ENCODE assay signal across 8 mouse cellular contexts in the genomic region with DNA sequence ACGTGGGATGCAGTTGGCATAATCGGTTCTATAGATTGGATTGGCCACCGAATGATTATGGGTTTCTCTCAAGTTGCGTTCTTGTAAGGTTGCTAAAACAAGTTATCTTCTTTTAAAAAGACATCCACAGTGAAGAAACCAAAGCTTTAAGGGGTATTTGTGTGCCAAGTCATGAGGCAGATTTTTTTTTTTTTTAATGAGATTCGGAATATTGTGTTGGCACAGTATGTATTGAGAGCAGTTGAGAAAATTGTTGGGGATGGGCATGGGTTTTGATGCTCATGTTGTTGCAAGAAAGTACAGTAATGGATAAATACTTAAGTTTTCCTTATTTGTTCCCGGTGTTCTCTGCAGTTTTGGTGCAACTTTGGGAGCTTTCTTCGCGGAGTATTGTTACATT. TPM values are rescaled to one million over a fixed set of nuclear protein-coding genes. Genes with fewer than 3 reads are reported as not detected.
DNase-seq lines count a peak whose midpoint lies in the region; ATAC-seq and TF ChIP-seq lines count a peak whose summit lies in the region.

No protein-coding gene starts in this region.

- peaks cover 4 to 21% of the 10 kb centered on the region in 2 experiments; a peak in 3 of 4 replicates for H3K4me1 ChIP-seq in heart, embryonic 14.5 days (ENCODE audit: control insufficient read depth in 2 of 2, insufficient read depth in 2 of 2, low read length in 2 of 2)
- peaks cover 11 to 17% of the 10 kb centered on the region in 2 experiments for H3K4me1 ChIP-seq in MEL (ENCODE audit: control insufficient read depth in 1 of 2, insufficient read depth in 2 of 2, low read length in 2 of 2)
- H3K4me1 ChIP-seq in hindbrain, embryonic 10.5 days (replicated peaks), result peaks cover 31% of the 10 kb centered on the region
- H3K4me1 ChIP-seq in midbrain, embryonic 11.5 days (ENCODE audit: control insufficient read depth, insufficient read depth, low read length), result peaks cover 14% of the 10 kb centered on the region

- no peaks in the 10 kb centered on the region for H3K27me3 ChIP-seq in heart, embryonic 14.5 days (ENCODE audit: control insufficient read depth, insufficient read depth, low read length)
- no peaks in the 10 kb centered on the region for H3K27me3 ChIP-seq in MEL (ENCODE audit: control insufficient read depth in 1 of 2, insufficient read depth in 2 of 2, low read length in 2 of 2)
- H3K27me3 ChIP-seq in hindbrain, embryonic 10.5 days (ENCODE audit: insufficient read depth, poor library complexity, severe bottlenecking), result no peaks in the 10 kb centered on the region
- no peaks in the 10 kb centered on the region for H3K27me3 ChIP-seq in midbrain, embryonic 11.5 days (ENCODE audit: control insufficient read depth, insufficient read depth, low read length)

- TF ChIP-seq RAD21 in MEL (IDR thresholded peaks at IDR 0.05; ENCODE audit: low read depth, low read length), result no peak

- no peak for DNase-seq in heart, adult 11 months
- no peak for DNase-seq in MEL (ENCODE audit: low read depth, low spot score)
- no peak for DNase-seq in hindbrain, embryonic 10.5 days (ENCODE audit: low spot score)
- DNase-seq in midbrain, embryonic 11.5 days (ENCODE audit: low spot score, missing footprints), result peak; percentile 83
- DNase-seq in urinary bladder, postnatal 10 days (ENCODE audit: low spot score), result no peak
- DNase-seq in gastrocnemius, adult 8-10 months (ENCODE audit: low spot score in 2 of 2), result no peak
- no peak for DNase-seq in thymus, adult 18-20 months

- TF ChIP-seq POLR2A in MEL (IDR thresholded peaks at IDR 0.05; ENCODE audit: control insufficient read depth in 1 of 2, insufficient read depth in 1 of 2, low read depth in 1 of 2, low read length in 2 of 2, poor library complexity in 1 of 2), result no peak

- TF ChIP-seq CTCF in MEL (IDR thresholded peaks at IDR 0.05 in 2 of 3, conservative IDR thresholded peaks at IDR 0.05 in 1 of 3; ENCODE audit: control insufficient read depth in 1 of 3, insufficient read depth in 1 of 3, low read depth in 2 of 3, low read length in 3 of 3, poor library complexity in 1 of 3, severe bottlenecking in 1 of 3), result no peak

- peak overlapping the region; percentile 72 for H3K4me2 ChIP-seq in heart, embryonic 14.5 days (ENCODE audit: low read length)
- H3K4me2 ChIP-seq in midbrain, embryonic 11.5 days, result peak overlapping the region; percentile 69

- no peaks in the 10 kb centered on the region for H3K9me3 ChIP-seq in heart, embryonic 14.5 days (ENCODE audit: control insufficient read depth, low read length)
- H3K9me3 ChIP-seq in MEL (replicated peaks; ENCODE audit: insufficient read depth, low read length), result no peaks in the 10 kb centered on the region
- H3K9me3 ChIP-seq in hindbrain, embryonic 10.5 days, result no peaks in the 10 kb centered on the region
- no peaks in the 10 kb centered on the region for H3K9me3 ChIP-seq in midbrain, embryonic 11.5 days (ENCODE audit: control insufficient read depth, low read length)

- no peak for TF ChIP-seq EP300 in MEL (IDR thresholded peaks at IDR 0.05; ENCODE audit: low read depth in 1 of 2, low read length in 2 of 2)

- no peaks in the 10 kb centered on the region for H3K36me3 ChIP-seq in heart, embryonic 14.5 days (ENCODE audit: control insufficient read depth, insufficient read depth, low read length)
- peaks cover 3 to 28% of the 10 kb centered on the region in 2 experiments; a peak in 3 of 4 replicates for H3K36me3 ChIP-seq in MEL (ENCODE audit: control insufficient read depth in 1 of 2, insufficient read depth in 2 of 2, low read length in 2 of 2)
- H3K36me3 ChIP-seq in hindbrain, embryonic 10.5 days, result 0 out of 2 replicates have a peak, but pooled peaks cover 4% of the 10 kb centered on the region
- no peaks in the 10 kb centered on the region for H3K36me3 ChIP-seq in midbrain, embryonic 11.5 days (ENCODE audit: control insufficient read depth, insufficient read depth, low read length)

- H3K4me3 ChIP-seq in heart, embryonic 14.5 days (ENCODE audit: control insufficient read depth in 1 of 2, insufficient read depth in 1 of 2, low read depth in 1 of 2, low read length in 2 of 2), result peak overlapping the region; percentile 84 to 99
- H3K4me3 ChIP-seq in MEL (ENCODE audit: control insufficient read depth in 1 of 2, insufficient read depth in 1 of 2, low read depth in 2 of 2, low read length in 2 of 2), result peak overlapping the region; percentile 88 to 98
- H3K4me3 ChIP-seq in hindbrain, embryonic 10.5 days, result peak overlapping the region; percentile 92
- peak overlapping the region; percentile 94 for H3K4me3 ChIP-seq in midbrain, embryonic 11.5 days (ENCODE audit: low read depth, low read length)

- WGBS in heart, embryonic 14.5 days, result 26% methylated on average over 8 of the region's 8 CpGs
- 35% methylated on average over 8 of the region's 8 CpGs for WGBS in hindbrain, embryonic 10.5 days
- WGBS in midbrain, embryonic 11.5 days, result 36% methylated on average over 8 of the region's 8 CpGs

- H3K79me2 ChIP-seq in MEL (ENCODE audit: control insufficient read depth, insufficient read depth, low read length, poor library complexity), result peaks cover 50% of the 10 kb centered on the region

- peak overlapping the region; percentile 97 for H3K9ac ChIP-seq in heart, embryonic 14.5 days (ENCODE audit: low read length)
- peak overlapping the region; percentile 87 for H3K9ac ChIP-seq in MEL (ENCODE audit: control insufficient read depth, low read depth, low read length, poor library complexity, severe bottlenecking)
- peak overlapping the region; percentile 91 for H3K9ac ChIP-seq in midbrain, embryonic 11.5 days (ENCODE audit: low read length)

- H3K27ac ChIP-seq in heart, embryonic 14.5 days (replicated peaks in 1 of 2; ENCODE audit: control insufficient read depth in 1 of 2, insufficient read depth in 1 of 2, low read depth in 2 of 2, low read length in 2 of 2), result peak overlapping the region; percentile 53 to 87; a peak in 1 of 4 replicates
- H3K27ac ChIP-seq in MEL (ENCODE audit: control insufficient read depth, low read depth, low read length), result peak overlapping the region; percentile 36; the same call in 1 of the 2 replicates
- peak overlapping the region; percentile 86; the same call in 1 of the 2 replicates for H3K27ac ChIP-seq in hindbrain, embryonic 10.5 days
- no peak overlapping the region for H3K27ac ChIP-seq in midbrain, embryonic 11.5 days (ENCODE audit: low read depth, low read length)

- no peak for ATAC-seq in heart, embryonic 14.5 days (ENCODE audit: insufficient number of reproducible peaks, insufficient read depth, low FRiP score, low read depth)
- ATAC-seq in midbrain, embryonic 11.5 days (ENCODE audit: low FRiP score), result no peak

TF ChIP-seq in MEL, 35 proteins besides CTCF, POLR2A, EP300 and RAD21:
- 0 out of 2 replicates have a peak, but pooled peaks have one; percentile 11 for TF ChIP-seq HCFC1 (IDR thresholded peaks at IDR 0.05; ENCODE audit: low read depth, low read length)
- no peak for TF ChIP-seq NRF1 (IDR thresholded peaks at IDR 0.05; ENCODE audit: insufficient read depth, low read depth, low read length, poor library complexity, severe bottlenecking)
- 0 out of 2 replicates have a peak, but pooled peaks have one; percentile 19 for TF ChIP-seq TBP (IDR thresholded peaks at IDR 0.05; ENCODE audit: low read depth, low read length)
- peak; percentile 63 for TF ChIP-seq ZNF384 (IDR thresholded peaks at IDR 0.05; ENCODE audit: low read depth, low read length)
- TF ChIP-seq UBTF (IDR thresholded peaks at IDR 0.05; ENCODE audit: borderline replicate concordance, insufficient read depth, low read depth, low read length), result peak; percentile 38; the same call in 1 of the 2 replicates
- no peak for TF ChIP-seq NELFE (IDR thresholded peaks at IDR 0.05; ENCODE audit: low read depth, low read length)
- 0 out of 2 replicates have a peak, but pooled peaks have one; percentile 3 for TF ChIP-seq MXI1 (IDR thresholded peaks at IDR 0.05; ENCODE audit: low read depth, low read length)

RNA-seq across cellular contexts. Expression of gene Fam193a, which starts 1.1 kb away (rescaled TPM):
- 10.3 and 10.6 TPM in 2 replicates for polyA plus RNA-seq in heart, embryonic 14.5 days (2014; fragmentation: Nextera tagmentation; extraction: Ambion mirVana)
- 10.9 and 12.2 TPM in 2 replicates for total RNA-seq in MEL (2012; rRNA removed)
- 100 to 1,000 TPM in 1 of 2 experiments, 10 to 100 TPM in 1; 37.1 to 317 TPM for polyA plus RNA-seq in MEL (2012; ENCODE audit: insufficient read depth in 1 of 2, insufficient read length in 2 of 2, low read depth in 1 of 2, low replicate concordance in 2 of 2, missing spikeins in 1 of 2)
- polyA plus RNA-seq in hindbrain, embryonic 10.5 days (2016; fragmentation: Nextera tagmentation; extraction: Ambion mirVana), result 13.2 and 13.3 TPM in 2 replicates
- 14.4 and 15.3 TPM in 2 replicates for polyA plus RNA-seq in midbrain, embryonic 11.5 days (2014; fragmentation: Nextera tagmentation; extraction: Ambion mirVana)
- 10 to 100 TPM; 11.0 to 14.2 (median 11.5) TPM for total RNA-seq in gastrocnemius, adult 8-10 months (2022)

RNA-seq across cellular contexts. Expression of gene Rnf4, which starts 34.8 kb away (rescaled TPM):
- 116 and 120 TPM in 2 replicates for polyA plus RNA-seq in heart, embryonic 14.5 days (2014; fragmentation: Nextera tagmentation; extraction: Ambion mirVana)
- total RNA-seq in MEL (2012; rRNA removed), result 130 and 150 TPM in 2 replicates
- polyA plus RNA-seq in MEL (2012; ENCODE audit: insufficient read depth in 1 of 2, insufficient read length in 2 of 2, low read depth in 1 of 2, low replicate concordance in 2 of 2, missing spikeins in 1 of 2), result 100 to 1,000 TPM in 1 of 2 experiments, not detected in 1; 184 TPM
- polyA plus RNA-seq in hindbrain, embryonic 10.5 days (2016; fragmentation: Nextera tagmentation; extraction: Ambion mirVana), result 181 and 193 TPM in 2 replicates
- 190 and 205 TPM in 2 replicates for polyA plus RNA-seq in midbrain, embryonic 11.5 days (2014; fragmentation: Nextera tagmentation; extraction: Ambion mirVana)
- 10 to 100 TPM; 14.0 to 17.5 (median 15.9) TPM for total RNA-seq in gastrocnemius, adult 8-10 months (2022)
